21 mouse cellular contexts compared by ENCODE assay signal in the genomic region with DNA sequence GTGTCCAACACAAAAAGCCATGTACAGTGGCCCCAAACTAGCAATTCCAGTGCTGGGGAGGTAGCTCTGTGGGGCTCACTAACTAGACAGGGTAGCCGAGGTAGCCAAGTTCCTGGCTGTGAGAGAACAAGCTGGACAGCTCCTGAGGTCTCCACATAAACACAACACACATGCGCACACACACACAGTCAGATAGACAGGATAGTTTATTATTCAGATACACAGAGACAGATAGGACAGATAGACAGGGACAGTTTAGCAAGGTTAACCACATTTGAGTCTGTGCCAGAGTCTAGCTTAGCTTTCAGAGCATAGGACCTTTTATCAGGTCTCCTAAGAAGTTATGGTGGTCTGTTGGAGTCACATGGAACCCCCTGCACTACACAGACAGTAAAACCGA. TPM values are rescaled to one million over a fixed set of nuclear protein-coding genes. Genes with fewer than 3 reads are reported as not detected.
DNase-seq lines count a peak whose midpoint lies in the region; ATAC-seq lines count a peak whose summit lies in the region.
"Had no signal": no experiment of that assay in that cellular context is flagged by ENCODE, and none has a peak within 500 bp of the region (broad histone marks: within the 10 kb centered on the region; RNA-seq: fewer than 3 reads in every experiment).

No protein-coding gene starts in this region.

- DNase-seq in adrenal gland, postnatal 36 days = peak; percentile 7 to 14
- DNase-seq in adrenal gland, postnatal 4 days (ENCODE audit: low spot score in 2 of 2) = no peak
- DNase-seq in urinary bladder, postnatal 36 days (ENCODE audit: low spot score in 2 of 2) = peak; percentile 10 to 23
- DNase-seq in urinary bladder, postnatal 25 days (ENCODE audit: low spot score) = no peak
- DNase-seq in embryo, embryonic 10.5 days (ENCODE audit: low spot score) = no peak
- DNase-seq in frontal cortex, postnatal 25 days (ENCODE audit: low spot score in 2 of 2) = no peak
- DNase-seq: cerebellum, adult 18-20 months; cerebellum, adult 9-10 months; cerebellum, postnatal 14 days; gastrocnemius, adult 2 months; gastrocnemius, postnatal 14 days; heart, adult 2 months; kidney, adult 2 months had no signal

- peak; percentile 46 for ATAC-seq in common myeloid progenitor, adult 5-6 weeks (replicated peaks; ENCODE audit: low read depth, poor library complexity, severe bottlenecking)
- ATAC-seq: forebrain, embryonic 13.5 days; forebrain, embryonic 16.5 days; intestine, postnatal 0 days; Patski had no signal

RNA-seq across cellular contexts. Expression of gene Rnf216, which starts 6.0 kb away (rescaled TPM):
- total RNA-seq in adrenal gland, postnatal 36 days (2021) = 10 to 100 TPM; 38.4 to 48.7 TPM
- 10 to 100 TPM; 59.9 to 60.5 TPM for total RNA-seq in adrenal gland, postnatal 4 days (2021)
- total RNA-seq in common myeloid progenitor, adult 5-6 weeks (2017) = 46.8 and 76.1 TPM in 2 replicates

RNA-seq across cellular contexts. Expression of gene Olfr718-ps1, which starts 40.5 kb away (rescaled TPM):
- under 1 TPM in 1 of 2 experiments, not detected in 1; 0.07 TPM for total RNA-seq in adrenal gland, postnatal 36 days (2021)
- total RNA-seq in adrenal gland, postnatal 4 days (2021) = under 1 TPM; 0.11 to 0.17 TPM
- 0.09 TPM in 1 of 2 replicates, not detected in the other for total RNA-seq in common myeloid progenitor, adult 5-6 weeks (2017)
- total RNA-seq: adrenal gland, adult 18-20 months; gastrocnemius, adult 2 months; gastrocnemius, postnatal 14 days; heart, adult 2 months; heart, postnatal 25 days; hematopoietic stem cell, adult 5-6 weeks had no signal

Comparison
In these comparisons a context has a peak if more than half of its experiments do, and no peak if none do; other contexts are left out.
1. DNase-seq: peak in adrenal gland, postnatal 36 days (2 of 2) and urinary bladder, postnatal 36 days (2 of 2); none in adrenal gland, postnatal 4 days (0 of 2), urinary bladder, postnatal 25 days (single experiment), embryo, embryonic 10.5 days (single experiment) and frontal cortex, postnatal 25 days (0 of 2).